Mouse (Mus musculus) stomach, embryonic 14.5 days (tissue): Measurements from ENCODE around the gene Sik2. TPM values are rescaled to one million over a fixed set of nuclear protein-coding genes. Genes with fewer than 3 reads are reported as not detected.

Source experiments
- ATAC-seq: fragments of 200-750 bp; cut with Nextera tagmentation; 2 replicates; pipeline ENCODE4 v1.8.0; 2017; ENCODE audit warnings: low read depth, moderate TSS enrichment; ENCODE audit not compliant: insufficient number of reproducible peaks, insufficient read depth, low FRiP score
- H3K27ac ChIP-seq: fragments of 300-500 bp; sonication (generic); 2 replicates; pipeline ENCODE4 v1.5.1; 2014; ENCODE audit warnings: mild to moderate bottlenecking, low read length, moderate library complexity, mixed read lengths
- H3K27me3 ChIP-seq: fragments of 300-500 bp; sonication (generic); 2 replicates; pipeline ENCODE4 v1.6.1; 2014; ENCODE audit warnings: low read length, control low read depth, mixed read lengths; ENCODE audit not compliant: control insufficient read depth, insufficient read depth
- H3K36me3 ChIP-seq: fragments of 300-500 bp; sonication (generic); 2 replicates; pipeline ENCODE4 v1.6.1; 2014; ENCODE audit warnings: mild to moderate bottlenecking, control low read depth, low read length, moderate library complexity, mixed read lengths; ENCODE audit not compliant: control insufficient read depth, insufficient read depth
- H3K4me1 ChIP-seq: fragments of 300-500 bp; sonication (generic); 2 replicates; pipeline ENCODE4 v1.6.1; 2014; ENCODE audit warnings: low read length, control low read depth, mixed read lengths; ENCODE audit not compliant: control insufficient read depth, insufficient read depth
- H3K4me2 ChIP-seq: fragments of 300-500 bp; sonication (generic); replicated peaks from 2 replicates; pipeline ENCODE4 v1.6.1; 2014; ENCODE audit warnings: low read depth, low read length, control low read depth
- H3K4me3 ChIP-seq: fragments of 300-500 bp; sonication (generic); 2 replicates; pipeline ENCODE4 v1.5.1; 2014; ENCODE audit warnings: low read depth, low read length, control low read depth
- H3K9ac ChIP-seq: fragments of 300-500 bp; sonication (generic); replicated peaks from 2 replicates; pipeline ENCODE4 v1.6.1; 2014; ENCODE audit warnings: low read depth, mild to moderate bottlenecking, control low read depth, low read length, moderate library complexity, mixed read lengths
- H3K9me3 ChIP-seq: fragments of 300-500 bp; sonication (generic); 2 replicates; pipeline ENCODE4 v1.6.1; 2016; ENCODE audit warnings: low read depth, low read length, control low read depth; ENCODE audit not compliant: control insufficient read depth
- WGBS: fragments of 180-500 bp; shearing (Covaris S2); extraction: QIAGEN DNeasy Blood & Tissue Kit; methylation state at CpG from one replicate; pipeline ENCODE4 v1.1.7; 2014; 5-methylcytosine and 5-hydroxymethylcytosine counted together
- polyA plus RNA-seq: library from polyadenylated mRNA; unstranded; fragments of >200 nt; fragmentation: Nextera tagmentation; extraction: Ambion mirVana; gene quantifications from 2 replicates; pipeline ENCODE4 v1.2.1, GENCODE M21; 2014

The Sik2 gene
- polyA plus RNA-seq, 1 experiment from 2014 or later = 24.2 TPM

- Histone ChIP-seq H3K4me2 (no peak overlapping the region), H3K4me3 (no peak overlapping the region), H3K4me1 (no peaks in the 10 kb centered on the region), H3K27ac (no peak overlapping the region), H3K27me3 (no peaks in the 10 kb centered on the region), H3K9ac (no peak overlapping the region), H3K9me3 (no peaks in the 10 kb centered on the region), H3K36me3 (no peaks in the 10 kb centered on the region)
- no peak for ATAC-seq
- 82% methylated on average over 4 of the region's 4 CpGs for WGBS
These were observed 38.5 kb downstream of the Sik2 start for GRCm38 (mm10) chr9:50970413-50970812.

GRCm38 (mm10) chr9:50969266-50969665 is 39.6 kb downstream of the Sik2 start:
- no peaks in the 10 kb centered on the region for H3K4me1 ChIP-seq
- no peak for ATAC-seq
- no peak overlapping the region for H3K4me2 ChIP-seq
- no peaks in the 10 kb centered on the region for H3K36me3 ChIP-seq
- no peaks in the 10 kb centered on the region for H3K27me3 ChIP-seq
- no peak overlapping the region for H3K9ac ChIP-seq
- 92% methylated on average over 3 of the region's 3 CpGs for WGBS
- no peaks in the 10 kb centered on the region for H3K9me3 ChIP-seq
- H3K27ac ChIP-seq = no peak overlapping the region
- H3K4me3 ChIP-seq = no peak overlapping the region

- H3K9me3 ChIP-seq = no peaks in the 10 kb centered on the region
- 68% methylated on average over 2 of the region's 2 CpGs for WGBS
- ATAC-seq = no peak
- H3K4me3 ChIP-seq = no peak overlapping the region
- H3K4me1 ChIP-seq = no peaks in the 10 kb centered on the region
- no peaks in the 10 kb centered on the region for H3K27me3 ChIP-seq
- H3K36me3 ChIP-seq = no peaks in the 10 kb centered on the region
- H3K4me2 ChIP-seq = no peak overlapping the region
- no peak overlapping the region for H3K9ac ChIP-seq
- no peak overlapping the region for H3K27ac ChIP-seq
These were observed 42.6 kb downstream of the Sik2 start for GRCm38 (mm10) chr9:50966277-50966676.

GRCm38 (mm10) chr9:50965392-50965791 is 43.5 kb downstream of the Sik2 start:
- Histone ChIP-seq H3K4me1 (no peaks in the 10 kb centered on the region), H3K4me2 (no peak overlapping the region), H3K27me3 (no peaks in the 10 kb centered on the region), H3K9me3 (no peaks in the 10 kb centered on the region), H3K36me3 (no peaks in the 10 kb centered on the region), H3K9ac (no peak overlapping the region), H3K4me3 (no peak overlapping the region), H3K27ac (no peak overlapping the region)
- ATAC-seq = no peak

- Histone ChIP-seq H3K27ac (no peak overlapping the region), H3K9ac (no peak overlapping the region), H3K4me2 (no peak overlapping the region), H3K9me3 (no peaks in the 10 kb centered on the region), H3K36me3 (no peaks in the 10 kb centered on the region), H3K4me1 (no peaks in the 10 kb centered on the region), H3K4me3 (no peak overlapping the region), H3K27me3 (no peaks in the 10 kb centered on the region)
- WGBS = 67% methylated on average over 2 of the region's 2 CpGs
- ATAC-seq = no peak
These were observed 44.0 kb downstream of the Sik2 start for GRCm38 (mm10) chr9:50964911-50965310.

- ATAC-seq = no peak
- WGBS = 47% methylated on average over 6 of the region's 6 CpGs
- no peak overlapping the region for H3K4me3 ChIP-seq
These were observed 50.9 kb downstream of the Sik2 start for GRCm38 (mm10) chr9:50957956-50958489.

GRCm38 (mm10) chr9:50955176-50955575 is 53.7 kb downstream of the Sik2 start:
- no peak overlapping the region for H3K27ac ChIP-seq
- no peaks in the 10 kb centered on the region for H3K4me1 ChIP-seq
- H3K4me3 ChIP-seq = no peak overlapping the region
- H3K9ac ChIP-seq = no peak overlapping the region
- 95% methylated on average over 3 of the region's 3 CpGs for WGBS
- H3K9me3 ChIP-seq = no peaks in the 10 kb centered on the region
- no peaks in the 10 kb centered on the region for H3K27me3 ChIP-seq
- no peak for ATAC-seq
- H3K4me2 ChIP-seq = no peak overlapping the region
- H3K36me3 ChIP-seq = no peaks in the 10 kb centered on the region; the same call in 1 of the 2 replicates

More at GRCm38 (mm10) chr9:50957956-50958489, 50.9 kb downstream of the Sik2 start:
- Histone ChIP-seq H3K27me3 (no peaks in the 10 kb centered on the region), H3K4me2 (no peak overlapping the region), H3K9ac (no peak overlapping the region), H3K4me1 (no peaks in the 10 kb centered on the region), H3K27ac (no peak overlapping the region), H3K36me3 (no peaks in the 10 kb centered on the region), H3K9me3 (no peaks in the 10 kb centered on the region)

- ATAC-seq = no peak
These were observed 60.6 kb downstream of the Sik2 start for GRCm38 (mm10) chr9:50948097-50948823.

GRCm38 (mm10) chr9:50946338-50946737 is 62.5 kb downstream of the Sik2 start:
- H3K9me3 ChIP-seq = no peaks in the 10 kb centered on the region
- WGBS = 53% methylated on average over 1 of the region's 1 CpGs

More at GRCm38 (mm10) chr9:50948097-50948823, 60.6 kb downstream of the Sik2 start:
- Histone ChIP-seq H3K4me3 (no peak overlapping the region), H3K9ac (no peak overlapping the region), H3K4me2 (no peak overlapping the region), H3K36me3 (no peaks in the 10 kb centered on the region; the same call in 1 of the 2 replicates), H3K27me3 (no peaks in the 10 kb centered on the region), H3K9me3 (no peaks in the 10 kb centered on the region), H3K27ac (no peak overlapping the region), H3K4me1 (no peaks in the 10 kb centered on the region)
- whole genome bisulfite sequencing = 90% methylated on average over 7 of the region's 7 CpGs

More at GRCm38 (mm10) chr9:50946338-50946737, 62.5 kb downstream of the Sik2 start:
- no peaks in the 10 kb centered on the region for H3K4me1 ChIP-seq
- H3K36me3 ChIP-seq = no peaks in the 10 kb centered on the region
- H3K9ac ChIP-seq = no peak overlapping the region
- no peak overlapping the region for H3K4me2 ChIP-seq
- no peaks in the 10 kb centered on the region for H3K27me3 ChIP-seq
- ATAC-seq = no peak
- no peak overlapping the region for H3K27ac ChIP-seq
- no peak overlapping the region for H3K4me3 ChIP-seq
